Mouse (Mus musculus) kidney, embryonic 14.5 days (tissue): ENCODE measurements around the gene AC161166.1. TPM values are rescaled to one million over a fixed set of nuclear protein-coding genes. Genes with fewer than 3 reads are reported as not detected.

Experiments used
- ATAC-seq: fragments of 200-750 bp; cut with Nextera tagmentation; 2 replicates; pipeline ENCODE4 v1.8.0; 2017; ENCODE audit warnings: moderate number of reproducible peaks, mild to moderate bottlenecking, moderate TSS enrichment, moderate library complexity; ENCODE audit not compliant: low FRiP score, low TSS enrichment
- H3K27ac ChIP-seq: fragments of 300-500 bp; sonication (generic); 2 replicates; pipeline ENCODE4 v1.5.1; 2014; ENCODE audit warnings: low read depth, mild to moderate bottlenecking, low read length, moderate library complexity, mixed read lengths
- H3K27me3 ChIP-seq: fragments of 300-500 bp; sonication (generic); 2 replicates; pipeline ENCODE4 v1.6.1; 2014; ENCODE audit warnings: mild to moderate bottlenecking, low read length; ENCODE audit not compliant: control insufficient read depth, insufficient read depth
- H3K36me3 ChIP-seq: fragments of 300-500 bp; sonication (generic); 2 replicates; pipeline ENCODE4 v1.6.1; 2014; ENCODE audit warnings: low read length, mixed read lengths; ENCODE audit not compliant: control insufficient read depth, insufficient read depth
- H3K4me1 ChIP-seq: fragments of 300-500 bp; sonication (generic); 2 replicates; pipeline ENCODE4 v1.6.1; 2014; ENCODE audit warnings: low read length, mixed read lengths; ENCODE audit not compliant: control insufficient read depth, insufficient read depth
- H3K4me2 ChIP-seq: fragments of 300-500 bp; sonication (generic); replicated peaks from 2 replicates; pipeline ENCODE4 v1.6.1; 2014; ENCODE audit warnings: low read depth, mild to moderate bottlenecking, low read length
- H3K4me3 ChIP-seq: fragments of 300-500 bp; sonication (generic); 2 replicates; pipeline ENCODE4 v1.5.1; 2014; ENCODE audit warnings: mild to moderate bottlenecking, low read length
- H3K9ac ChIP-seq: fragments of 300-500 bp; sonication (generic); 2 replicates; pipeline ENCODE4 v1.6.1; 2014; ENCODE audit warnings: low read depth, mild to moderate bottlenecking, low read length, moderate library complexity
- H3K9me3 ChIP-seq: fragments of 300-500 bp; sonication (generic); 2 replicates; pipeline ENCODE4 v1.6.1; 2016; ENCODE audit warnings: low read length; ENCODE audit not compliant: control insufficient read depth
- WGBS: fragments of 180-500 bp; shearing (Covaris S2); extraction: QIAGEN DNeasy Blood & Tissue Kit; methylation state at CpG from one replicate; pipeline ENCODE4 v1.1.7; 2014; 5-methylcytosine and 5-hydroxymethylcytosine counted together
- polyA plus RNA-seq: library from polyadenylated mRNA; unstranded; fragments of >200 nt; fragmentation: Nextera tagmentation; extraction: Ambion mirVana; gene quantifications from 2 replicates; pipeline ENCODE4 v1.2.1, GENCODE M21; 2014

The AC161166.1 gene
- polyA plus RNA-seq, 1 experiment from 2014 or later = 0.61 TPM

- Histone ChIP-seq H3K4me2 (no peak overlapping the region), H3K4me1 (peaks cover 6% of the 10 kb centered on the region; the same call in 1 of the 2 replicates), H3K27me3 (no peaks in the 10 kb centered on the region), H3K4me3 (no peak overlapping the region), H3K27ac (no peak overlapping the region), H3K36me3 (no peaks in the 10 kb centered on the region), H3K9me3 (no peaks in the 10 kb centered on the region), H3K9ac (no peak overlapping the region)
- no peak for ATAC-seq
- WGBS = 83% methylated on average over 8 of the region's 8 CpGs
Observed at GRCm38 (mm10) chr7:24476338-24476737, 35.9 kb downstream of the AC161166.1 start.

GRCm38 (mm10) chr7:24474811-24475506 lies 37.3 kb downstream of the AC161166.1 start:
- Histone ChIP-seq H3K27me3 (no peaks in the 10 kb centered on the region), H3K9ac (no peak overlapping the region), H3K27ac (no peak overlapping the region), H3K4me3 (no peak overlapping the region), H3K36me3 (no peaks in the 10 kb centered on the region), H3K4me1 (no peaks in the 10 kb centered on the region), H3K4me2 (no peak overlapping the region), H3K9me3 (no peaks in the 10 kb centered on the region)
- WGBS = 41% methylated on average over 21 of the region's 21 CpGs
- ATAC-seq = no peak

GRCm38 (mm10) chr7:24473913-24474529 lies 38.2 kb downstream of the AC161166.1 start:
- 54% methylated on average over 10 of the region's 10 CpGs for WGBS
- peak; percentile 41 for ATAC-seq
- H3K36me3 ChIP-seq = no peaks in the 10 kb centered on the region
- no peak overlapping the region for H3K27ac ChIP-seq
- no peak overlapping the region for H3K4me3 ChIP-seq
- no peak overlapping the region for H3K9ac ChIP-seq
- H3K9me3 ChIP-seq = no peaks in the 10 kb centered on the region
- no peaks in the 10 kb centered on the region for H3K27me3 ChIP-seq
- no peaks in the 10 kb centered on the region for H3K4me1 ChIP-seq
- no peak overlapping the region for H3K4me2 ChIP-seq

GRCm38 (mm10) chr7:24472937-24473336 lies 39.3 kb downstream of the AC161166.1 start:
- WGBS = 76% methylated on average over 7 of the region's 7 CpGs
- Histone ChIP-seq H3K9ac (no peak overlapping the region), H3K4me1 (no peaks in the 10 kb centered on the region), H3K4me2 (no peak overlapping the region), H3K27ac (no peak overlapping the region), H3K4me3 (no peak overlapping the region), H3K36me3 (no peaks in the 10 kb centered on the region), H3K27me3 (no peaks in the 10 kb centered on the region), H3K9me3 (no peaks in the 10 kb centered on the region)
- no peak for ATAC-seq

GRCm38 (mm10) chr7:24472442-24472841 lies 39.8 kb downstream of the AC161166.1 start:
- no peak overlapping the region for H3K4me2 ChIP-seq
- WGBS = 83% methylated on average over 6 of the region's 6 CpGs
- H3K27ac ChIP-seq = no peak overlapping the region
- H3K27me3 ChIP-seq = no peaks in the 10 kb centered on the region
- no peak overlapping the region for H3K4me3 ChIP-seq
- H3K9ac ChIP-seq = no peak overlapping the region
- no peaks in the 10 kb centered on the region for H3K36me3 ChIP-seq
- ATAC-seq = no peak
- no peaks in the 10 kb centered on the region for H3K4me1 ChIP-seq
- H3K9me3 ChIP-seq = no peaks in the 10 kb centered on the region

- Histone ChIP-seq H3K36me3 (no peaks in the 10 kb centered on the region), H3K4me1 (no peaks in the 10 kb centered on the region), H3K9ac (no peak overlapping the region), H3K4me3 (no peak overlapping the region), H3K27me3 (no peaks in the 10 kb centered on the region), H3K9me3 (no peaks in the 10 kb centered on the region), H3K27ac (no peak overlapping the region), H3K4me2 (no peak overlapping the region)
- WGBS = 95% methylated on average over 7 of the region's 7 CpGs
- ATAC-seq = no peak
Observed at GRCm38 (mm10) chr7:24470356-24470755, 41.9 kb downstream of the AC161166.1 start.

GRCm38 (mm10) chr7:24469126-24469525 lies 43.1 kb downstream of the AC161166.1 start:
- Histone ChIP-seq H3K4me2 (no peak overlapping the region), H3K4me1 (0 out of 2 replicates have a peak, but pooled peaks cover 4% of the 10 kb centered on the region), H3K9me3 (no peaks in the 10 kb centered on the region), H3K4me3 (no peak overlapping the region), H3K27ac (no peak overlapping the region), H3K9ac (no peak overlapping the region), H3K36me3 (no peaks in the 10 kb centered on the region), H3K27me3 (no peaks in the 10 kb centered on the region)
- 88% methylated on average over 3 of the region's 3 CpGs for WGBS
- no peak for ATAC-seq

- H3K4me3 ChIP-seq = no peak overlapping the region
- H3K9me3 ChIP-seq = no peaks in the 10 kb centered on the region
- no peaks in the 10 kb centered on the region for H3K27me3 ChIP-seq
- H3K27ac ChIP-seq = no peak overlapping the region
- H3K9ac ChIP-seq = no peak overlapping the region
- H3K4me2 ChIP-seq = no peak overlapping the region
- no peak for ATAC-seq
- WGBS = 80% methylated on average over 5 of the region's 5 CpGs
- H3K36me3 ChIP-seq = no peaks in the 10 kb centered on the region
- 0 out of 2 replicates have a peak, but pooled peaks cover 8% of the 10 kb centered on the region for H3K4me1 ChIP-seq
Observed at GRCm38 (mm10) chr7:24467886-24468285, 44.4 kb downstream of the AC161166.1 start.

GRCm38 (mm10) chr7:24466835-24467234 lies 45.4 kb downstream of the AC161166.1 start:
- 92% methylated on average over 6 of the region's 6 CpGs for WGBS
- ATAC-seq = no peak
- 0 out of 2 replicates have a peak, but pooled peaks cover 14% of the 10 kb centered on the region for H3K4me1 ChIP-seq
- H3K4me2 ChIP-seq = no peak overlapping the region
- no peak overlapping the region for H3K27ac ChIP-seq
- no peak overlapping the region for H3K4me3 ChIP-seq
- H3K9ac ChIP-seq = no peak overlapping the region
- H3K36me3 ChIP-seq = no peaks in the 10 kb centered on the region
- H3K9me3 ChIP-seq = no peaks in the 10 kb centered on the region
- H3K27me3 ChIP-seq = no peaks in the 10 kb centered on the region
